Mouse (Mus musculus): ENCODE measurements around the gene Tgif1.

DNA sequence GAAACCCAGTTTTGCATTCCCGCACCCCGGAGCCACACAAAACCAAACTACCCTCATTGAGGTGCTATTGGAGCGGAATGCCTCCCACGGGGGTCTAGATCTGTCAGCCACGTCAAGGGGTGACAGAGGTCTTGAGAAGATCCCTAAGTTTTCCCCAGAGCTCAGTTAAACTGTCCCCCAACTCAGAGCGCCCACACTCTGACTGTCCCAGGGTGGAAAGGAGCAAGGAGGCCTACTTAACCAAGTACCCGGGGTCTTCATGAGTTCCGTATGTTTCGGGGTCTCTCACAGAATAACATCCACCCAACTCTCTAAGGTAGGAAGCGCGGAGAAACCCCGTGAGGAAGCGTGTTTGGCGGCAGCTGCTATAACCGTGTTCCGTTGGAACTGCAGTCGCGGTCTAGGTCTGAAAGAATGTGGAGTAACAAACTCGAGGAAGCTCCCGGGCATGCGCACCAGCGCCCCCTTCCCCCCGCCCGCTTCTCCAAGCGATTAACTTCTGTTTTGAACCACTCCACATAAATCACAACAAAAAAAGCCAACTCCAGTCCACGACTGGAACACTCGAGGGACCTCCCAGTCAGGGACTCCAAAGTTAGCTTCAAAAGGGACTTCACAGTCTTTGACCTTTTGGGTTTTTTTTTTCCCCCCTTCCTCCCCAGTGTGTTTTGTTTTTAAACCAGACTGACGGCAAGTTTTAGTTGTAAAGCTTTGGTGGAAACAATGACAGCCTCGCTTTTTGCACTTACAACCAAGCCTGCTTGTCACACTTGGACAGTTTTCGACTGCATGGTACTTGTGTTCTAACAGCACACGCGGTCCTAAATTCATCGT, 3.7 kb downstream of the Tgif1 start:
- TF ChIP-seq USF1 (IDR thresholded peaks at IDR 0.05; ENCODE audit: low read depth) = no peak
- TF ChIP-seq SRF (IDR thresholded peaks at IDR 0.05; ENCODE audit: control insufficient read depth, insufficient read length, low read depth) = no peak
- no peak for TF ChIP-seq CEBPB (IDR thresholded peaks at IDR 0.05; ENCODE audit: insufficient read depth, poor library complexity, severe bottlenecking)
- TF ChIP-seq E2F4 (IDR thresholded peaks at IDR 0.05; ENCODE audit: insufficient read depth) = no peak
- TF ChIP-seq TCF12 (IDR thresholded peaks at IDR 0.05; ENCODE audit: insufficient read depth, poor library complexity, severe bottlenecking) = no peak
- TF ChIP-seq POLR2A (IDR thresholded peaks at IDR 0.05; ENCODE audit: insufficient read length, low read depth) = peak; percentile 71
- no peak for TF ChIP-seq TCF3 (IDR thresholded peaks at IDR 0.05; ENCODE audit: insufficient read length, low read depth)
- peak; percentile 81 for TF ChIP-seq POLR2AphosphoS2 (IDR thresholded peaks at IDR 0.05; ENCODE audit: insufficient read length, low read depth)
- peak in 1 of 3 experiments; percentile 36 for TF ChIP-seq MYOG (IDR thresholded peaks at IDR 0.05; ENCODE audit: control insufficient read depth in 1 of 3, insufficient read depth in 1 of 3, insufficient read length in 2 of 3, low read depth in 2 of 3)
- no peak for TF ChIP-seq MAX (IDR thresholded peaks at IDR 0.05; ENCODE audit: low read depth)
